Mouse (Mus musculus) heart, adult 9 months (tissue): ENCODE measurements around the gene Aggf1.
"Not testable (repeated sequence)": the region's sequence is repeated elsewhere in the genome, so short reads cannot be mapped to it uniquely, and the experiment has no call there.

Source experiments
- DNase-seq, 2 experiments: peaks; one replicate each; pipeline ENCODE4 v3.0.0; 2022; ENCODE audit warnings: low spot score in 2 of 2

Aggf1 gene

DNA sequence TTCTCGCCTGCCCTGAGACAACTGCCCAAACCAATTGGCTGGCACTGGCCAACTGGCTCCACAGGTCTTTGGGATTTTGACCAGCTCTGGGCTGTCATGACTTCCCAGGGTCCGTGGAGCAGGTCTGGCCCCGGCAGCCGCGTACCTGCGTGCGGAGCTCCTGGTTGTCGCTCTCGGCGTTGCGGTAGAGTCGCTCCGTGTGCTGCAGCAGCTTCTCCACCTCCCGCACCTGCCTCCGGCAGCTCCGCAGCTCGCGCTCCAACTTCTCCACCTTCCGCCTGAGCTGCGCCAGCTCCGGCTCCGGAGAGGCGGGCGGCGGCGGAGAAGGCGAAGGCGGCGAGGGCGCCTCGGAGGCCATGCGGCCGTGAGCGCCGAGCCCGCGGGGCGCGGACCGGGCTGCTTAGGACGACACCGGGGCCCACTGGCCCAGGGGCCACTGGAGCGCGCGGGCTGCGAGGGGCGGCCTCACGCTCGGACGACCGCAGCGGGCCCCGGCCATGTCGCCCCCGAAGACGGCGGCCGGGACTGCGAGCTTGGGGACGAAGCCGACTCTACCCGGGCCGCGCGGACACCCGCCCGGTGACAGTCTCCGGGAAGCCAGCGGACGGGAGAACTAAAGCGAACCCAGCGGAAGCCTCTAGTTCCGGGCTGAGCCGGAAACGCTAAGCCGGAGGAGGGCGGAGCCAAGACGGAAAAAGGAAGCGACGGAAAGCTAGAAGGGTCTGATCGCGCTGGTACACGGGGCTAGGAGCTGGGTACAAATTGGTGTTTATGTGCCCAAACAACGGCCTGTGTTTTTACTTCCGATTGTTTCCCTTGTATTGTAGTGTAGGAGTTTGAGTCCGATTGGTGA lies at the start of gene Aggf1:
TSS of gene Aggf1 (minus strand) at position 652 of the 853 bp plus-strand sequence.
- peak; percentile 91 to 94 for DNase-seq

DNA sequence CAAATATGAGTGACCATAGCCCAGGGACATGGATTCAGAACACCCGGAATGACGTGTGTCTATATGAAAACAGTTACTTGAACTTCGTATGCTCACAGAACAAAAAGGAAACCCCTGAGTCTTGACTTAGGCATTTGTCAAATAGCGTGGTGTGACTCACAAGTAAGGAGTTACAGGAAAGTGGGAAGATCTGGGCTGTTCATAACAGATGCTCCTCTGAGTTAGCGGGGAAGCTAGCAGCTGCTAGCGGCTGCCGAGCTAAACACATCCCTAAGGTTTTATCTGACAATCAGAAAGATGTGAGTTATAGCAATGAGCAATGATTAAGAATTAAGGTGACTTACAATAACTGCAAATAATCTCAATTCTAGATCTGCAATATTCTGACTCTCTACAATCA lies 49.8 kb upstream of the Aggf1 start:
- peak in 1 of 2 experiments; percentile 0 for DNase-seq

DNA sequence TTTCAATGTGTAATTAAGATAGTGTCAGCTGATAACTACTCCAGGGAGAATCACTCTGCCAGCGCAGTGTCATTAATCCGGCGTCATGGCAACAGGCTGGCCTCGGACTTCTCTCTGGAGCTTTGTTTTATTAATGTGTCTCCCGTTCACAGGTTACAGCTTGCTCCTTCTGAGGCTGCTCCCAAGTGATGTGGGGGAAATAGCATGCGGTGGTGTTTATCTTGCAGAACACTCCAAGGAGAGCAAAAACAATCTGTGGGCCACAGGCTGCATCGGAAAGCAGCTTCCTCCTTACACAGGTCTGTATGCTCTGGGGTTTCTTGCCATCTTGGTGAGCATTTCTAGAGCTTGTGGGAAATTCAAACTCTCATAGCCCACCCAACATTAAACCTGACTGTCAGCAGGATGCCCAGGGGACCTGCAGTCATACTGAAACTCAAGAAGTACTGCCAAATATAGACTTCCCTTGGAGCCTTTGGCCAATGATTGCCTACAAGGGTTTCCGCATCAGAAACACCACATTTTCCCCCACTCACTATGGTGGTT lies 44.1 kb upstream of the Aggf1 start:
- DNase-seq: no peak

DNA sequence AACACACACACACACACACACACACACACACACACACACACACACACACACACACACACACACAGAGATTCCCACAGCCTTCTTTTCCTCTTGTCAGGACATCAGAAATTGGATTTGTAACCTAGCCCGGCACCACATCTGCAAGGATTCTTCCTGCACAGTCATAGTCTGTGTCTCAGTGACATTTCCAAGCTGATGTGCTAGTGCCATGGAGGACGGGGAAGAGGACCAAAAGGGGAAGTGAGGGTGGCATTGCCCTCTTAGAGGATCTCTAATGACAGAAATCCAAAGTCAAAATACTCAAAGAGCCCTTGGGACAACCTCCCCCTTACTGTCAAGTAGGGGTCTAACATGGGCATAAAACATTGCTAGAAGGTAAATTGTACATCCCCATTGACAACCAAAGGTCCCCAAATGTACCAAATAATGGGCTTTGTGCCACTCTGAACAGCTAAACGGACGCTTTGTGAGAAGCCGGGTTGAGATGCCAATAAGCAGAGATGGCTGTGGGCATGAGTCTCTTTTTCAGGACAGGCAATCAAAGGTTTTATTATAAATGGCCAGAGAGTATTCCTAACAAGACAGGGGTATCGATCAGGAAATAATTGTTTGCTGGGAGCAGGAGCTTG lies 43.5 kb upstream of the Aggf1 start:
- DNase-seq: no peak

DNA sequence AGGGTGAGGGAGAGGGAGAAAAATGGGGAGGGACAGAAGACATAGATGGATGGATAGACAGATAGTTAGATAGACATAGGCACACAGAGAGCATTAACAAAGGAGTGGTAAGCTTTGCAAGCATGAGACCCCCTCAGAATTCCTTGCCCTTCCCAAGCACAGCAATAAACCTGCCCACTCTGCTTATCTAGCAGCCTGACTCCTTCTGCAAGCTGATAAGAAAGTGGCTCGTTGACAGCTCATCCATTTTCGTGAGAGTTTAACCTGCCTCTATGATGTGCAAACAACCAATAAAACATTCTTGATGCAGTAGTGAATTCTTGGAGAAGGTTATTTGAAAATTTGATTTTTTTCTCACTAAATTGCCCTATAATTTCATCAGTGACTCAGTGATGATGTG lies 37.1 kb upstream of the Aggf1 start:
- no peak for DNase-seq

DNA sequence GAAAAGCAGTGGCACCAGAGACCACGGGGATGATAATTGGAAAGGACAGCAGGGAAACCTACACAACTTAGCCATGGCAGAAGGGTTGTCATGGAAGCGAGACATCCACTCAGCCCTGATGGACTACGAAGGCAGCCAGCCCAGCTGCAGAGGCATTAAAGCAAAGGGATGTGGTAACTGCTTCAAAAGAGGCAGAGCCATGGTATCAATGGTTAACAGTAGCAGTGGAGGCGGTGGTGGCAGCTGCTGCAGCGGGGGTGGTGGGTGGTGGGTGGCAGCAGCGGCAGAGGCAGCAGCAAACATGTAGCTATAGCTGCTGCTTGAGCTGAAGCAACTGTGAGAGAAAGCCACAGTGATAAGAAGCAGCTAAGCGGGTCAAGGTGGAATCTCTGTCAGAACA lies 18.1 kb upstream of the Aggf1 start:
- DNase-seq: no peak

DNA sequence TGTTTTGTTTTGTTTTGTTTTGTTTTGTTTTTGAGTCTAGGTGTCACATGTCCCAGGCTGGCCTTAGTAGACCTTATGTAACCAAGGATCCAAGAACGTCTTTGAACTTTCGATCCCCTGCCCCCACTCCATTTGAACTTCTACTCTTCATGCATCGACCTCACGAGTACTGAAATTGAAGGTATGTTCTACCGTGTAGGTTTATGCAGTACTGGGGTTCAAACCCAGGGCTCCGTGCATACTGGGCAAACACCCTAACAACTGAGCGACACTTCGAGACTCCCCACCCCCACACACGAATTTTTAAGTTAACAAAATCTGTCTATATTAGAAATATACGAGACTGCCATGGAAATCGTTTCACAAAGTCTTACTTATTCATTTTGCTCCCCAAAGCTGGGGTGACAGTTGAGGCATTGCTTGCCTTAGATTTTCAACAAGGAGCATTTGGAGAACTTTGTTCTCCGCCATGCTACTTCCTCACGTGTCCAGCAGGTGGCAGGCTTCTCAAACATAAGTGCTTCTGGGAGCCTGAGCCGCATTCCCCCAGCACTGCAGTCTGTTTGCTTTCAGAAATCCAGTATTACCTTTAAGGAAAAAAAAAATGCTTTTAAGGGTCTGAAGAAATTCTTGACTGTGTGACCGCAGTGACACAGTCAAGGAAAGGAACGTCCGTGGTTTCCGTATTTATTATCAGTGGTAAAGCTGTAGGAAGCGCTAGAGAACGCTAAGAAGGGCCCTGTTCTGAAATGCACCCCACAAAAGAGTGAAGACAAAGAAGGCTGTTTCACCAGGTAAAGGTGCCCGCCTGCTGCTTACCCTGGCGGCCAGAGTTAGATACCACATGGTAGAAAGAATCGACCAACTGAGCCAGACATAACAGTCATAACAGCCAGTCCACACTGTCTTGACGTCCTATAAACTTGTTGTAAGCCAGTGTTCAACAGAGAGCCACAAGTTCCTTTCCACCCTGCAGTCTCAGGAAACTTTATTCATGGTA lies 15.0 kb upstream of the Aggf1 start:
- peak in 1 of 2 experiments; percentile 55 for DNase-seq

DNA sequence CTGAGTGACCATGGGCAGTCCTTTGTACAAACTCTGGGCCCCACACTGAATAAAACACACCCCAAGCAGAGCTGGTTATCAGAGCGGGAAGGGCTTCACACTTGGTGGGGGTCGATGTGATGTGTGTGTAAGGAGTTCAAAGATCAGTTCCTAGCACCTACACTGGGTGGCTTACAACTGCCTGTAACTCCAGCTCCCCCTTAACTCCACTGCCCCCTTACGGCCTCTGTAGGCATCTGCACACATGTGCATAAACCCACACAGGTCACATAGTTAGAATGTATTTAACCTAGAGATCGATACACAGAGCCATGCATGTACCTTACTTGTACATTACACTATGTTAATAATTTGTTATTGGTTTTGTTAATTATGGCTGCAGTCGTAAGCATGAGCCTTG lies 13.1 kb upstream of the Aggf1 start:
- no peak for DNase-seq

DNA sequence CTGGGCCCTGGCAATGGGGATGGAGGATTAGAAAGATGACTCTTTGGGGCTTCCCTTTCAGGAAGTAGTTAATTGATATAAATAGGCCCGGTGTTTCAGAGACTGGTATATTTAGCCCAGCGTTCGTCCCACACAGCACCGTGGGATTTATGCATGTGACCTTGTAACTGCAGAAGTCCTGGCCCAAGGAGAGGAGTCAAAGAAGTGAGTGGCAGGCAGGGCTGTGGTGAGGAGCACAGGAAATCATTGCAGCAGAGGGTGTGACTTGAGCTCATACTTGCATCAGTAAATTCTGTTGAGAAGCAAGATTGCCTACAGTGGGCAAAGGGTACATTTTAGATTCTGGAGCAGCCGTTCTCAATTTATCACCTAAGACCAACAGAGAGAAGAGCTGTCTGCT lies 7.3 kb upstream of the Aggf1 start:
- no peak for DNase-seq

DNA sequence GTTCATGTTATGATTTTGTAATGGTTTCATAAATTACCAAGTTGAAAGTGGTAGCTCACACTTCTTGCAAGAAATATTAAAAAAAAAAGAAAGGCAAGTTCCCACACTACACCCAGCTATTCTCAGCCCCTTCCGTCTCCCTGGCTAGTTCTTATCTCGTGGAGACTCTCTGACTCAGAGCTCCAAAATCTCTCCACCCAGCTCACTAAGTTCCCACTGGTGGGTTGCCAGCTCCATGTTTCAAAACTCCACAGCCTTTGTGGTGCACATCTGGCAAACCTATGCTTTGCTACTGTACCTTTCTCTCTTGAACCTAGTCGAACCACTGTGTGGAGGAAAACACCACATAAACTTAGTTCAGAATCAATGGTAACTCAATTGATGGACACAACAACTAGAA lies 3.5 kb upstream of the Aggf1 start:
- peak; percentile 51 to 59 for DNase-seq

DNA sequence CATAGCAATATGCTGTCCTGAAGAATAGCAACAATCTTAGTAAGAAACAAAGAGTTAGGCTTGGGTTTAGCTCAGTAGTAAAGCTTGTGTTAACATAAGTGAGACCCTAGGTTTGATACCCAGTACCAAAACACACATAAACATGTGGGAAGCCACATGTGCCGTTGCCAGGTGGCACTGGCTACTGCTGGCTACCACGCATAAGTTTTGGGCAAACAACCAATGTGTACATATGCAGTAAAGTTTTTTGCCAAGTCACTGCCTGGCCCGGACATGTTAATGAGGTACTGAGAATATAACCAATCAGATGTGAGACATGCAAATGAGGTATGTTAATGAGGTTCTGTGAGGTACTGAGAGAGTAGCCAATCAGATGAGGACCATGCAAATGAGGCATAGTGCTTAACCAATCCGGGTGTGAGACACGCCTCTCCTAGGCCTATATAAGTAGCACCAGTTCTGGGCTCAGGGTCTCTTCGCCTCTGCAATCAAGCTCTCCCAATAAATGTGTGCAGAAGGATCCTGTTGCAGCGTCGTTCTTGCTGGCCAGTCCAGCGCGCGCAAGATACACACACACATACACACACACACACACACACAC lies 1.6 kb upstream of the Aggf1 start:
- DNase-seq: not testable (repeated sequence)

DNA sequence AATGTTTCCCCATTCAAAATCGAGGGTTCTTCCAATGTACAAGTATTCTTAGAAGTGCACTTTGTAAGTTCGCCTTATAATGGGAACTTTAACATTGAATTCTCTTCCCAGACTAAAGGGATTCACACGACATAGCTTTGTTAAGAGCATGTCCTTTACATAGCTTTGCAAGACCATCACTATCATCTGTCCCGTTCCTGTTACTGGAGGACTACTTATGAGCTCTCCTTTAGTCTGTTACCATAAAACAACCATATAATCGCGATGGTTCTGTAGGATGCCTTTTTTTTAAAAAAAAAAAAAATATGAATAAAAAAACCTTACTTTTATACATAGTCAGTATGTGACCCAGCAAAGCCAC lies 382 bp upstream of the Aggf1 start:
- DNase-seq: no peak

DNA sequence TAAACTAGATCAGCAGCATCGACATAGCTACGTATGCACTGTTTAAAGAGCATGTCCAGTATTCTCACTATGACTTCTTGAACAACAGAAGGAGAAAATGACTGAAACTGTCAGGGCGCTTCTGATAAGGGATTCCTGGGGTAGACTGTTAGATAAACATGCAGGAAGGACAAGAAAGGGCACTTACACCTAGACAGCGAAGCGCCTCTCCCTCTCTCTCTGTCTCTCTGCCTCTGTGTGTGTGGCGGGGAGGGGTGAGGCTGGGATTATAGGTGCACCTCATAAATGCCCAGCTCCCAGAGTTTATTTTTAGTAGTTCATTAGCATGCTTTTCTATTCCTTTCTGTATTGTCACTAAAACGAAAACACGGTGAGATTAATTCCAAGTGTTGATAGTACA lies 8.8 kb downstream of the Aggf1 start:
- DNase-seq: no peak

DNA sequence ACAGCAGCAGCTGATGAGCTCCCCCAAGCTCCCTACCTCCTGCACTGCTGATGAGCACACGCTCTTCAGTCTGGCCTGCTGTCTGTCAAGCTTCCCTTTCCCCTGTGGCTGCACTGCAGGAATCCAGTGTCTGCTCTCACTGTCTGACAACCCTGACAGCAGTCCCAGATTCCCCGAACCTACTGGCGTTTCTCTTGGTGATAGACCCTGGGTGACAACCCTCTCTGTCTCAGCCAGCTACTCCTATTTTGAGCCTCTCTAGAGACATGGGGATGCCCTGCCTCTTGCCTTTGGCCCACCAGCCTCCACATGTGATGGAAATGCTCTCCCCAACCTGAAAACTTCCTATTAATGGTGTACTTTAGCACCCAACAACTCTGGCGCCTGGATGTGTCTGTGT lies 11.7 kb downstream of the Aggf1 start:
- no peak for DNase-seq

DNA sequence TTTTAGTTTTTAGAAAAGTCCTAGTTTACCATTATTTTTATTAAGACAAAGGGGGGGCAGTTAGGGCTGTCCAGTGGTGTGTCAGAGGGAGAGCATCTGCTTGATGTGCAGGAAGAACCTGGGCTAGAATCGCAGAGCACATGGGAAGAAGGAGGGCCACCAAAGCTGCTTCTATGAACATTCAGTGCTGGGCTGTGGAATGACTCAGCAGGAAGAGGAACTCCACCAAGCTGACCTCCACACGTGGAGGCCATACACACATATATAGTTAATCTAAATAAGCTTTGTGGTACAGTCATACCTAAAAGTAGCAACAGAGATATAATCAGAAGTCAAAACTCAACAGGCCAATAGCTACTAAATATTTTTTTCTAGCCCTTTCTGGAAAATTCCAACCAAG lies 16.9 kb downstream of the Aggf1 start:
- no peak for DNase-seq

DNA sequence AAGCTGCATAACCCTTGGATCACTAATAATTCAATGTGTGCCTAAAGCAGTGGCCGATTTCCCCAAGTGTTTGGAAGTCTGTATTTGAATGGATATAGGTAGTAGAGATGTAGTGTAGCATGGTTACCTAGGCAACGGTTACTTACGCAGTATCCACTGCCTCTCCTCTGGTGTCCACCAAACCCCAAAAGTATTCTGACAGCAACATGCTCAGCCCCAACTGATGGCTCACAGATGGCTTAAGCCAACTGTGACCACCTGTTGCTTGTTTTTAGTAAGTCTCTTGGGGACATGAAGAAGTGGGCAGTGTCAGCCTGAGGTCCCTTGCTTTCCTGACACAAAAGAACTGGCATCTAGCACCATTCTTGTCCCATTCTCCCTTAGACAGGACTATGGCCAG lies 26.7 kb downstream of the Aggf1 start:
- DNase-seq: no peak

DNA sequence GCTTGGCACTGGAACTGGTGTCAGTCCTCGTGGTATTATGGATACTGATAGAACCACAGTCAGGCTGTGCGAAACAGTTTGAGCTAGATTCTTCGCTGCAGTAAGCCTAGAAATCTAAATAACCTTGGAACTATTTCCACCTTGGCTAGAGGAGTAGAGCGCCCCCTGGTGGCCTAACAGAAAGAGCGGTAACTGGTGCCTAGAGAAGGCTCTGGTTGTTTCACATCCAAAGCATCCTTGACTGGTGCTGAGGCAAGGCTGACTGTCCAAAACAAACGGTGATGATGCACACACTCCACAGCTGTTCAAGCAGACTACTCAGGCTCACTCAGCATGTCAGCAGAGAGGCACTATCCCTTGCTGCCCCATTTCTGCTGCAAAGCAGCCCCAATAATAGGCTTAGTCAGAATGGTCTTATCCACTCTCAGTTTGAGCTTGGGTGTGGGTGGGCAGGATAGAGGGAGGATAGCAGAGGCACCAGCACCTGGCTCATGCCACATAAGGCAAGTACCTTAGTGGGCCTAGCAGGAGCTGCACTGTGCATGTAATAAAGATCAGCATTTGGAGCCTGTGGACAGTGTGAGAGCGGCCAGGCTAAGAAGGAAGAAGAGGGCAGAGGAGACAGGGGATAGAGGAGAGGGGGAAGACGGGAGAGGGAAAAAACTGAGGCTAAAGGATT lies 28.0 kb downstream of the Aggf1 start:
- DNase-seq: peak in 1 of 2 experiments; percentile 37

DNA sequence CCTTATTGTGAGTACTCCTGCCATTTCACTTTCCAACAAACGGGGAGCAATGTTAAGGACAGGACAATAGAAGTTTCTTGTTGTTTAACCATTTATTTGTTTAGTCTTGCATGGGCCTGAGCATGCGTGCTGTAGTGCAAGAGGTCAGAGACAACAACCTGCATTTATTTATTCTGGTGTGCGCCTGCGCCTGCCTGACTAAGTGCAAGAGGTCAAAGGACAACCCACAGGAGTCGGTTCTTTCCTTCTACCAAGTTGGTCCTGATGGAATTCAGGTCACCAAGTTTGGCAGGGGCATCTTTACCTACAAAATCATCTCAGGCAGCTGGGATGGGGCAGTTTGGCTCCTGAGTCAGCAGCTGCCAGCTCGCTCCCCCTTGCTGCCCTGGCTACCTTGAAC lies 29.3 kb downstream of the Aggf1 start:
- no peak for DNase-seq

DNA sequence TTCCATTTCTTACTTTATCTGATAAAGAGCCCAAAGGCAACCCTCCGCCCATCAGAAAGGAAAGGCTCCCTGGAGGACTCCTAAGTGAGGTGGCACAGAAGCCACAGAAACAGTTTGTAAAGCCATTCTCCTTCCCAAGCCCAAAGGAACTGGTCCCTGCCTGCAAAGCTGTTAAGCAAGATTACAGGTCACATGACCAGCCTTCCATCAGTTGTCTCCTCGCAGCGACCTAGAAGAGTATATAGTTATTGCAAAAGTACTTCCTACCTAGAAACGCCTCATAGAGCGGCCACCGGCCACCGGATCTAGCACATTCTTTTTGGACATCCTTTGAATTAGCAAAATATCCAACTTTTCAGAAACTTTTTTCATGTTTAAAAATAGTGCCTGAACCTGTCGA lies 31.7 kb downstream of the Aggf1 start:
- DNase-seq: no peak

DNA sequence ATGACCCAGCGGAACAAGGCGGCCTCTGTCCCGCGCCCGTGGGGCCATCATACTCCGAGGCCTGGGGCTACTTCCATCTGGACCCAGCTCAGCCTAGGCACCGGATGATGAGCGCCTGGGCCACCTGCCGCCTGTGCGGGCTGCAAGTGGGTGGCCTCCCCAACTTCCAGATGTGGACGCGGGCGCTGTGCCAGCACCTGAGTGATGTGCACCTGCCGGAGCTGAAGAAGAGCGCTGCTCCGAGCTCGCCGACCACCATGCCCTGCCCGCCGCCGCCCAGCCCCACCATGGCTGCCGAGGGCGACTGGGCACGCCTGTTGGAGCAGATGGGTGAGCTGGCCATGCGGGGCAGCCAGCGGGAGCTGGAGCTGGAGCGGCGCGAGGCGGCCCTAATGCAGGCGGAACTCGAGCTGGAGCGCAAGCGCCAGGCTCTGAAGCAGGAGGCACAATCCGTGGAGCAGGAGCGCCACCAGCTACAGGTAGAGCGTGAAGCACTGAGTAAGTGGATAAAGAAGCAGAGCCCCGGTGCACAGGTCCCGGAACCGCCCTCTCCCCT lies 39.0 kb downstream of the Aggf1 start:
- DNase-seq: no peak
